Mouse (Mus musculus) G1E (cell line): ENCODE results near the gene Rasgrp4. TPM values are rescaled to one million over a fixed set of nuclear protein-coding genes. Genes with fewer than 3 reads are reported as not detected.

Experiments
- ATAC-seq: 2 replicates; pipeline ENCODE4 v1.8.0; 2016; ENCODE audit warnings: mild to moderate bottlenecking; ENCODE audit not compliant: insufficient number of reproducible peaks, poor library complexity, low FRiP score, severe bottlenecking; ENCODE audit errors: extremely low read depth
- DNase-seq: peaks from one replicate; pipeline ENCODE4 v3.0.0; 2012; ENCODE audit warnings: low spot score
- H3K27me3 ChIP-seq: 2 replicates; pipeline ENCODE4 v1.6.1; 2012; ENCODE audit warnings: mild to moderate bottlenecking, low read length, inconsistent platforms; ENCODE audit not compliant: insufficient read depth
- H3K36me3 ChIP-seq: replicated peaks from 2 replicates; pipeline ENCODE3; 2012; ENCODE audit warnings: mild to moderate bottlenecking, inconsistent platforms
- H3K4me1 ChIP-seq: 2 replicates; pipeline ENCODE4 v1.6.1; 2012; ENCODE audit warnings: low read depth, low read length, inconsistent platforms, mixed read lengths; ENCODE audit not compliant: insufficient read depth
- H3K4me3 ChIP-seq: 2 replicates; pipeline ENCODE4 v1.5.1; 2012; ENCODE audit warnings: low read depth, mild to moderate bottlenecking, inconsistent platforms, low read length, moderate library complexity, mixed read lengths
- H3K9me3 ChIP-seq: replicated peaks from 2 replicates; pipeline ENCODE4 v1.6.1; 2012; ENCODE audit warnings: inconsistent platforms
- CTCF ChIP-seq: IDR thresholded peaks from 2 replicates; pipeline ENCODE4 v1.5.1; 2012; ENCODE audit warnings: low read depth, low read length, inconsistent platforms, mixed read lengths
- GATA1 ChIP-seq: IDR thresholded peaks from 2 replicates; pipeline ENCODE4 v1.6.1; 2012; ENCODE audit warnings: borderline replicate concordance, low read length, inconsistent platforms, mixed read lengths
- GATA2 ChIP-seq: IDR thresholded peaks from 2 replicates; pipeline ENCODE4 v1.6.1; 2012; ENCODE audit warnings: low read depth, low read length, inconsistent platforms, borderline replicate concordance
- POLR2AphosphoS5 ChIP-seq: IDR thresholded peaks from 2 replicates; pipeline ENCODE4 v1.6.1; 2012; ENCODE audit warnings: low read depth, low read length, inconsistent platforms; ENCODE audit not compliant: insufficient replicate concordance
- TAL1 ChIP-seq: conservative IDR thresholded peaks from 2 replicates; pipeline ENCODE4 v1.6.1; 2012; ENCODE audit warnings: low read depth, low read length, inconsistent platforms, mixed read lengths
- polyA plus RNA-seq: library from polyadenylated mRNA; stranded (reverse); fragments of >175 nt; gene quantifications from 2 replicates; pipeline ENCODE4 v1.2.3, GENCODE M21; 2012
- total RNA-seq, 2 experiments: library from RNA; stranded (forward) in 1 of 2; stranded (reverse) in 1 of 2; fragments of 200-1000 nt in 1 of 2; fragments of >200 nt in 1 of 2; fragmentation: Nextera tagmentation in 1 of 2; gene quantifications; 2 replicates each; pipeline ENCODE4 v1.2.3; 2014 to 2017

The Rasgrp4 gene
- total and polyA plus RNA-seq, 3 experiments, result 4.3 to 8.2 (median 5.8) TPM

GRCm38 (mm10) chr7:29202577-29202976 lies 67.9 kb downstream of the Rasgrp4 start:
- H3K27me3 ChIP-seq, result peaks cover 13% of the 10 kb centered on the region; the same call in 1 of the 2 replicates

More at GRCm38 (mm10) chr7:29202577-29202976, 67.9 kb downstream of the Rasgrp4 start:
- H3K36me3 ChIP-seq, result no peaks in the 10 kb centered on the region
- no peak for ATAC-seq
- no peak for DNase-seq
- no peak for TF ChIP-seq CTCF
- TF ChIP-seq TAL1, result no peak
- TF ChIP-seq GATA2, result no peak
- TF ChIP-seq POLR2AphosphoS5, result no peak
- TF ChIP-seq GATA1, result no peak
- H3K9me3 ChIP-seq, result no peaks in the 10 kb centered on the region
- H3K4me3 ChIP-seq, result no peak overlapping the region
- H3K4me1 ChIP-seq, result no peaks in the 10 kb centered on the region

Other genes with a start within 250 kb of the Rasgrp4 start
- 119 and 121 TPM in 2 replicates for gene Actn4, start 172.5 kb upstream of the Rasgrp4 start, total RNA-seq (2014; fragmentation: Nextera tagmentation)
- gene Actn4, start 172.5 kb upstream of the Rasgrp4 start, total RNA-seq (2017), result 28.1 and 30.3 TPM in 2 replicates
- gene Actn4, start 172.5 kb upstream of the Rasgrp4 start, polyA plus RNA-seq, result 259 and 260 TPM in 2 replicates
- gene Eif3k, start 153.0 kb upstream of the Rasgrp4 start, total RNA-seq (2014; fragmentation: Nextera tagmentation), result 280 and 322 TPM in 2 replicates
- 377 and 459 TPM in 2 replicates for gene Eif3k, start 153.0 kb upstream of the Rasgrp4 start, total RNA-seq (2017)
- gene Eif3k, start 153.0 kb upstream of the Rasgrp4 start, polyA plus RNA-seq, result 91.7 and 199 TPM in 2 replicates
- 9.6 and 15.9 TPM in 2 replicates for gene Map4k1, start 152.8 kb upstream of the Rasgrp4 start, total RNA-seq (2014; fragmentation: Nextera tagmentation)
- 9.1 and 16.1 TPM in 2 replicates for gene Map4k1, start 152.8 kb upstream of the Rasgrp4 start, total RNA-seq (2017)
- gene Map4k1, start 152.8 kb upstream of the Rasgrp4 start, polyA plus RNA-seq, result 58.0 and 67.4 TPM in 2 replicates
- 0.30 and 0.73 TPM in 2 replicates for gene Ryr1, start 9.7 kb upstream of the Rasgrp4 start, total RNA-seq (2014; fragmentation: Nextera tagmentation)
- gene Ryr1, start 9.7 kb upstream of the Rasgrp4 start, total RNA-seq (2017), result 0.17 and 0.38 TPM in 2 replicates
- gene Ryr1, start 9.7 kb upstream of the Rasgrp4 start, polyA plus RNA-seq, result under 0.01 TPM in 2 replicates
- 29.6 and 33.9 TPM in 2 replicates for gene Fam98c, start 21.4 kb downstream of the Rasgrp4 start, total RNA-seq (2014; fragmentation: Nextera tagmentation)
- 21.9 and 26.0 TPM in 2 replicates for gene Fam98c, start 21.4 kb downstream of the Rasgrp4 start, total RNA-seq (2017)
- gene Fam98c, start 21.4 kb downstream of the Rasgrp4 start, polyA plus RNA-seq, result 70.4 and 73.8 TPM in 2 replicates
- gene Ggn, start 35.4 kb downstream of the Rasgrp4 start, total RNA-seq (2014; fragmentation: Nextera tagmentation), result not detected in 2 replicates
- 0.22 TPM in 1 of 2 replicates, not detected in the other for gene Ggn, start 35.4 kb downstream of the Rasgrp4 start, total RNA-seq (2017)
- 0.21 and 0.36 TPM in 2 replicates for gene Ggn, start 35.4 kb downstream of the Rasgrp4 start, polyA plus RNA-seq
- gene Spred3, start 35.6 kb downstream of the Rasgrp4 start, total RNA-seq (2014; fragmentation: Nextera tagmentation), result 1.3 and 1.5 TPM in 2 replicates
- gene Spred3, start 35.6 kb downstream of the Rasgrp4 start, total RNA-seq (2017), result 0.41 and 0.44 TPM in 2 replicates
- 0.21 and 0.23 TPM in 2 replicates for gene Spred3, start 35.6 kb downstream of the Rasgrp4 start, polyA plus RNA-seq
- gene Psmd8, start 45.9 kb downstream of the Rasgrp4 start, total RNA-seq (2014; fragmentation: Nextera tagmentation), result 157 TPM in 2 replicates
- 187 and 209 TPM in 2 replicates for gene Psmd8, start 45.9 kb downstream of the Rasgrp4 start, total RNA-seq (2017)
- gene Psmd8, start 45.9 kb downstream of the Rasgrp4 start, polyA plus RNA-seq, result 103 and 111 TPM in 2 replicates
- 3.0 and 12.0 TPM in 2 replicates for gene Catsperg1, start 79.2 kb downstream of the Rasgrp4 start, total RNA-seq (2014; fragmentation: Nextera tagmentation)
- 1.5 and 2.1 TPM in 2 replicates for gene Catsperg1, start 79.2 kb downstream of the Rasgrp4 start, total RNA-seq (2017)
- gene Catsperg1, start 79.2 kb downstream of the Rasgrp4 start, polyA plus RNA-seq, result 0.04 and 0.06 TPM in 2 replicates
- not detected in 2 replicates for gene Kcnk6, start 97.7 kb downstream of the Rasgrp4 start, total RNA-seq (2014; fragmentation: Nextera tagmentation)
- 0.12 TPM in 1 of 2 replicates, not detected in the other for gene Kcnk6, start 97.7 kb downstream of the Rasgrp4 start, total RNA-seq (2017)
- not detected in 2 replicates for gene Kcnk6, start 97.7 kb downstream of the Rasgrp4 start, polyA plus RNA-seq
- gene Yif1b, start 103.5 kb downstream of the Rasgrp4 start, total RNA-seq (2014; fragmentation: Nextera tagmentation), result 114 and 133 TPM in 2 replicates
- gene Yif1b, start 103.5 kb downstream of the Rasgrp4 start, total RNA-seq (2017), result 27.8 and 31.3 TPM in 2 replicates
- 228 and 275 TPM in 2 replicates for gene Yif1b, start 103.5 kb downstream of the Rasgrp4 start, polyA plus RNA-seq
- gene 2200002D01Rik, start 113.6 kb downstream of the Rasgrp4 start, total RNA-seq (2014; fragmentation: Nextera tagmentation), result not detected in 2 replicates
- 0.12 and 0.22 TPM in 2 replicates for gene 2200002D01Rik, start 113.6 kb downstream of the Rasgrp4 start, total RNA-seq (2017)
- not detected in 2 replicates for gene 2200002D01Rik, start 113.6 kb downstream of the Rasgrp4 start, polyA plus RNA-seq
- gene Spint2, start 147.1 kb downstream of the Rasgrp4 start, total RNA-seq (2014; fragmentation: Nextera tagmentation), result 24.4 and 33.4 TPM in 2 replicates
- 19.3 and 21.4 TPM in 2 replicates for gene Spint2, start 147.1 kb downstream of the Rasgrp4 start, total RNA-seq (2017)
- gene Spint2, start 147.1 kb downstream of the Rasgrp4 start, polyA plus RNA-seq, result 102 and 138 TPM in 2 replicates
- not detected in 2 replicates for gene Ppp1r14a, start 154.5 kb downstream of the Rasgrp4 start, total RNA-seq (2014; fragmentation: Nextera tagmentation)
- not detected in 2 replicates for gene Ppp1r14a, start 154.5 kb downstream of the Rasgrp4 start, total RNA-seq (2017)
- 0.23 and 0.28 TPM in 2 replicates for gene Ppp1r14a, start 154.5 kb downstream of the Rasgrp4 start, polyA plus RNA-seq
- 21.8 and 23.8 TPM in 2 replicates for gene Dpf1, start 169.1 kb downstream of the Rasgrp4 start, total RNA-seq (2014; fragmentation: Nextera tagmentation)
- 6.8 and 9.4 TPM in 2 replicates for gene Dpf1, start 169.1 kb downstream of the Rasgrp4 start, total RNA-seq (2017)
- 47.4 and 50.3 TPM in 2 replicates for gene Dpf1, start 169.1 kb downstream of the Rasgrp4 start, polyA plus RNA-seq